34 mouse cellular contexts compared by ENCODE assay signal in genomic region chr3:100765323-100765722, GRCm38 (mm10). TPM values are rescaled to one million over a fixed set of nuclear protein-coding genes. Genes with fewer than 3 reads are reported as not detected.
DNase-seq lines count a peak whose midpoint lies in the region; ATAC-seq lines count a peak whose summit lies in the region.
"Had no signal": no experiment of that assay in that cellular context is flagged by ENCODE, and none has a peak within 500 bp of the region (broad histone marks: within the 10 kb centered on the region; RNA-seq: fewer than 3 reads in every experiment).

No protein-coding gene starts in this region.

- no peak overlapping the region for H3K27ac ChIP-seq in hindbrain, embryonic 13.5 days
- H3K27ac ChIP-seq: heart, embryonic 10.5 days; hindbrain, embryonic 10.5 days; kidney, embryonic 15.5 days; liver, embryonic 14.5 days; midbrain, embryonic 12.5 days; neural tube, embryonic 12.5 days; stomach, embryonic 15.5 days had no signal

- H3K4me2 ChIP-seq in hindbrain, embryonic 13.5 days = no peak overlapping the region
- H3K4me2 ChIP-seq: kidney, embryonic 15.5 days; lung, embryonic 14.5 days; midbrain, embryonic 12.5 days; neural tube, embryonic 12.5 days; stomach, embryonic 15.5 days had no signal

- peak; percentile 90 for ATAC-seq in granulocyte monocyte progenitor cell, adult 5-6 weeks (replicated peaks; ENCODE audit: poor library complexity, severe bottlenecking)
- ATAC-seq in hindbrain, embryonic 13.5 days (ENCODE audit: low FRiP score) = no peak
- ATAC-seq: forebrain, embryonic 14.5 days; hindbrain, embryonic 16.5 days had no signal

- intact Hi-C loops in heart, postnatal 14 days (cut with DNase I) = no loop called here

- H3K4me3 ChIP-seq in hindbrain, embryonic 13.5 days = no peak overlapping the region
- H3K4me3 ChIP-seq: heart, embryonic 10.5 days; hindbrain, embryonic 10.5 days; kidney, embryonic 15.5 days; megakaryocyte, embryonic 14.5 days; midbrain, embryonic 12.5 days; myocyte; neural tube, embryonic 12.5 days; stomach, embryonic 15.5 days had no signal

- H3K27me3 ChIP-seq in splenic B cell, adult 2 months (ENCODE audit: control insufficient read depth, insufficient read depth, low read length, poor library complexity, severe bottlenecking) = no peaks in the 10 kb centered on the region
- H3K27me3 ChIP-seq in hindbrain, embryonic 13.5 days = no peaks in the 10 kb centered on the region
- H3K27me3 ChIP-seq: midbrain, embryonic 12.5 days; neural tube, embryonic 12.5 days; stomach, embryonic 15.5 days had no signal

- H3K9me3 ChIP-seq in hindbrain, embryonic 13.5 days = no peaks in the 10 kb centered on the region
- H3K9me3 ChIP-seq: G1E; heart, embryonic 10.5 days; hindbrain, embryonic 10.5 days; kidney, embryonic 15.5 days; megakaryocyte, embryonic 14.5 days; midbrain, embryonic 12.5 days; neural tube, embryonic 12.5 days; stomach, embryonic 15.5 days had no signal

- WGBS in hindbrain, embryonic 13.5 days = 88% methylated on average over 7 of the region's 7 CpGs

- DNase-seq in spleen, postnatal 36 days (ENCODE audit: low spot score in 2 of 2) = peak; percentile 4 to 13
- DNase-seq in spleen, adult 18-20 months = no peak
- peak; percentile 64 for DNase-seq in splenic B cell, adult 2 months (ENCODE audit: low read depth, low spot score)
- DNase-seq in heart, postnatal 14 days = no peak
- no peak for DNase-seq in right cerebral cortex, adult 2 months (ENCODE audit: low spot score in 2 of 2)
- DNase-seq: adrenal gland, adult 8-10 months; cerebellum, adult 2 months; cerebellum, postnatal 14 days; gastrocnemius, postnatal 14 days; kidney, adult 18-20 months; kidney, postnatal 25 days; liver; lung, embryonic 14.5 days; thymus, adult 18-20 months; thymus, postnatal 36 days had no signal

- no peaks in the 10 kb centered on the region for H3K36me3 ChIP-seq in splenic B cell, adult 2 months (ENCODE audit: control insufficient read depth, insufficient read depth, low read length, poor library complexity, severe bottlenecking)
- no peaks in the 10 kb centered on the region for H3K36me3 ChIP-seq in hindbrain, embryonic 13.5 days
- H3K36me3 ChIP-seq: G1E; heart, embryonic 10.5 days; hindbrain, embryonic 10.5 days; kidney, embryonic 15.5 days; midbrain, embryonic 12.5 days; neural tube, embryonic 12.5 days; stomach, embryonic 15.5 days had no signal

- no peak overlapping the region for H3K9ac ChIP-seq in hindbrain, embryonic 13.5 days
- H3K9ac ChIP-seq: kidney, embryonic 15.5 days; liver, embryonic 14.5 days; lung, embryonic 14.5 days; midbrain, embryonic 12.5 days; neural tube, embryonic 12.5 days; stomach, embryonic 15.5 days had no signal

- H3K4me1 ChIP-seq in hindbrain, embryonic 13.5 days (replicated peaks) = peaks cover 5% of the 10 kb centered on the region
- H3K4me1 ChIP-seq: megakaryocyte, embryonic 14.5 days; neural tube, embryonic 12.5 days had no signal

RNA-seq across cellular contexts. Expression of gene Vtcn1, which starts 59.9 kb away (rescaled TPM):
- total RNA-seq in granulocyte monocyte progenitor cell, adult 5-6 weeks (2014; fragmentation: Nextera tagmentation) = not detected in 2 replicates
- total RNA-seq in granulocyte monocyte progenitor cell, adult 5-6 weeks (2017) = not detected in 2 replicates
- total RNA-seq in heart, postnatal 14 days (2021) = under 1 TPM; 0.37 to 0.50 TPM
- not detected in 2 replicates for polyA plus RNA-seq in hindbrain, embryonic 13.5 days (2015; fragmentation: Nextera tagmentation; extraction: Ambion mirVana)
- total RNA-seq: layer of hippocampus, adult 18-20 months; layer of hippocampus, postnatal 10 days; midbrain, postnatal 0 days had no signal
- polyA plus RNA-seq: embryonic facial prominence, embryonic 11.5 days; forebrain, embryonic 14.5 days; G1E; hindbrain, embryonic 16.5 days; limb, embryonic 11.5 days; liver, embryonic 14.5 days; midbrain, postnatal 0 days; neural tube, embryonic 12.5 days had no signal

Comparison
In these comparisons a context has a peak if more than half of its experiments do, and no peak if none do; other contexts are left out.
1. DNase-seq: peak in spleen, postnatal 36 days (2 of 2) and splenic B cell, adult 2 months (single experiment); none in spleen, adult 18-20 months (0 of 2), heart, postnatal 14 days (0 of 2) and right cerebral cortex, adult 2 months (0 of 2).